Mouse (Mus musculus): ENCODE data around the gene Ptgis.

GRCm38 (mm10) chr2:167270496-167270895 lies 30.1 kb upstream of the Ptgis start:
- no peak for TF ChIP-seq GATA1 (IDR thresholded peaks at IDR 0.05; ENCODE audit: borderline replicate concordance, low read length)
- TF ChIP-seq FLI1 (IDR thresholded peaks at IDR 0.05; ENCODE audit: low read length): no peak

Data from megakaryocyte, embryonic 14.5 days (primary cell).